Mouse (Mus musculus) lung, postnatal 0 days (tissue): ENCODE measurements around the gene Bckdha.

ENCODE experiments used
- CTCF ChIP-seq: IDR thresholded peaks from 2 replicates; pipeline ENCODE4 v1.5.1; 2016; ENCODE audit warnings: antibody characterized with exemption, mild to moderate bottlenecking
- EP300 ChIP-seq: IDR thresholded peaks from 2 replicates; pipeline ENCODE4 v1.6.1; 2016; ENCODE audit warnings: antibody characterized with exemption, mild to moderate bottlenecking, control low read depth

- no peak for TF ChIP-seq CTCF
- TF ChIP-seq EP300, result no peak
These were observed 15.5 kb upstream of the Bckdha start for GRCm38 (mm10) chr7:25674297-25674696.
